Mouse (Mus musculus) kidney, embryonic 14.5 days (tissue): ENCODE measurements around the gene Cdc42ep4. TPM values are rescaled to one million over a fixed set of nuclear protein-coding genes. Genes with fewer than 3 reads are reported as not detected.

Experiments
- ATAC-seq: fragments of 200-750 bp; cut with Nextera tagmentation; 2 replicates; pipeline ENCODE4 v1.8.0; 2017; ENCODE audit warnings: moderate number of reproducible peaks, mild to moderate bottlenecking, moderate TSS enrichment, moderate library complexity; ENCODE audit not compliant: low FRiP score, low TSS enrichment
- H3K27ac ChIP-seq: fragments of 300-500 bp; sonication (generic); 2 replicates; pipeline ENCODE4 v1.5.1; 2014; ENCODE audit warnings: low read depth, mild to moderate bottlenecking, low read length, moderate library complexity, mixed read lengths
- H3K27me3 ChIP-seq: fragments of 300-500 bp; sonication (generic); 2 replicates; pipeline ENCODE4 v1.6.1; 2014; ENCODE audit warnings: mild to moderate bottlenecking, low read length; ENCODE audit not compliant: control insufficient read depth, insufficient read depth
- H3K36me3 ChIP-seq: fragments of 300-500 bp; sonication (generic); 2 replicates; pipeline ENCODE4 v1.6.1; 2014; ENCODE audit warnings: low read length, mixed read lengths; ENCODE audit not compliant: control insufficient read depth, insufficient read depth
- H3K4me1 ChIP-seq: fragments of 300-500 bp; sonication (generic); 2 replicates; pipeline ENCODE4 v1.6.1; 2014; ENCODE audit warnings: low read length, mixed read lengths; ENCODE audit not compliant: control insufficient read depth, insufficient read depth
- H3K4me2 ChIP-seq: fragments of 300-500 bp; sonication (generic); replicated peaks from 2 replicates; pipeline ENCODE4 v1.6.1; 2014; ENCODE audit warnings: low read depth, mild to moderate bottlenecking, low read length
- H3K4me3 ChIP-seq: fragments of 300-500 bp; sonication (generic); 2 replicates; pipeline ENCODE4 v1.5.1; 2014; ENCODE audit warnings: mild to moderate bottlenecking, low read length
- H3K9ac ChIP-seq: fragments of 300-500 bp; sonication (generic); 2 replicates; pipeline ENCODE4 v1.6.1; 2014; ENCODE audit warnings: low read depth, mild to moderate bottlenecking, low read length, moderate library complexity
- H3K9me3 ChIP-seq: fragments of 300-500 bp; sonication (generic); 2 replicates; pipeline ENCODE4 v1.6.1; 2016; ENCODE audit warnings: low read length; ENCODE audit not compliant: control insufficient read depth
- WGBS: fragments of 180-500 bp; shearing (Covaris S2); extraction: QIAGEN DNeasy Blood & Tissue Kit; methylation state at CpG from one replicate; pipeline ENCODE4 v1.1.7; 2014; 5-methylcytosine and 5-hydroxymethylcytosine counted together
- polyA plus RNA-seq: library from polyadenylated mRNA; unstranded; fragments of >200 nt; fragmentation: Nextera tagmentation; extraction: Ambion mirVana; gene quantifications from 2 replicates; pipeline ENCODE4 v1.2.1, GENCODE M21; 2014

Gene Cdc42ep4
- polyA plus RNA-seq, 1 experiment from 2014 or later, result 45.4 TPM

GRCm38 (mm10) chr11:113747056-113747455 lies 4.6 kb downstream of the Cdc42ep4 start:
- no peak for ATAC-seq
- peak overlapping the region; percentile 44; the same call in 1 of the 2 replicates for H3K27ac ChIP-seq
- 29% methylated on average over 16 of the region's 16 CpGs for WGBS

GRCm38 (mm10) chr11:113745961-113746360 lies 5.7 kb downstream of the Cdc42ep4 start:
- no peak overlapping the region for H3K27ac ChIP-seq
- H3K4me3 ChIP-seq, result no peak overlapping the region
- 67% methylated on average over 4 of the region's 4 CpGs for WGBS
- H3K9me3 ChIP-seq, result peaks cover 4% of the 10 kb centered on the region; the same call in 1 of the 2 replicates
- ATAC-seq, result no peak
- H3K9ac ChIP-seq, result no peak overlapping the region
- H3K4me2 ChIP-seq, result no peak overlapping the region
- peaks cover 34% of the 10 kb centered on the region for H3K4me1 ChIP-seq
- no peaks in the 10 kb centered on the region for H3K27me3 ChIP-seq
- H3K36me3 ChIP-seq, result peaks cover 25% of the 10 kb centered on the region

More at GRCm38 (mm10) chr11:113747056-113747455, 4.6 kb downstream of the Cdc42ep4 start:
- H3K4me2 ChIP-seq, result peak overlapping the region; percentile 77
- H3K27me3 ChIP-seq, result no peaks in the 10 kb centered on the region
- H3K9ac ChIP-seq, result peak overlapping the region; percentile 7; the same call in 1 of the 2 replicates
- H3K4me3 ChIP-seq, result no peak overlapping the region; the same call in 1 of the 2 replicates
- peaks cover 25% of the 10 kb centered on the region for H3K36me3 ChIP-seq
- peaks cover 36% of the 10 kb centered on the region for H3K4me1 ChIP-seq
- H3K9me3 ChIP-seq, result peaks cover 4% of the 10 kb centered on the region; the same call in 1 of the 2 replicates

- Histone ChIP-seq H3K9ac (no peak overlapping the region), H3K4me1 (peaks cover 27% of the 10 kb centered on the region), H3K36me3 (peaks cover 18% of the 10 kb centered on the region), H3K9me3 (peaks cover 4% of the 10 kb centered on the region; the same call in 1 of the 2 replicates), H3K4me3 (no peak overlapping the region), H3K27me3 (no peaks in the 10 kb centered on the region), H3K4me2 (no peak overlapping the region), H3K27ac (no peak overlapping the region)
- ATAC-seq, result no peak
- 100% methylated on average over 1 of the region's 1 CpGs for WGBS
These were observed 8.7 kb downstream of the Cdc42ep4 start for GRCm38 (mm10) chr11:113742998-113743397.

GRCm38 (mm10) chr11:113740100-113740499 lies 11.6 kb downstream of the Cdc42ep4 start:
- Histone ChIP-seq H3K4me2 (no peak overlapping the region), H3K9ac (no peak overlapping the region), H3K27me3 (no peaks in the 10 kb centered on the region), H3K9me3 (peaks cover 4% of the 10 kb centered on the region; the same call in 1 of the 2 replicates), H3K4me1 (peaks cover 41% of the 10 kb centered on the region), H3K27ac (no peak overlapping the region), H3K4me3 (no peak overlapping the region), H3K36me3 (peaks cover 12% of the 10 kb centered on the region; the same call in 1 of the 2 replicates)
- WGBS, result 72% methylated on average over 7 of the region's 7 CpGs
- no peak for ATAC-seq

GRCm38 (mm10) chr11:113739213-113739612 lies 12.5 kb downstream of the Cdc42ep4 start:
- 68% methylated on average over 8 of the region's 8 CpGs for WGBS
- Histone ChIP-seq H3K36me3 (peaks cover 9% of the 10 kb centered on the region; the same call in 1 of the 2 replicates), H3K4me1 (peaks cover 49% of the 10 kb centered on the region), H3K4me3 (no peak overlapping the region), H3K9me3 (peaks cover 4% of the 10 kb centered on the region; the same call in 1 of the 2 replicates), H3K27ac (no peak overlapping the region; the same call in 1 of the 2 replicates), H3K4me2 (no peak overlapping the region), H3K9ac (no peak overlapping the region), H3K27me3 (no peaks in the 10 kb centered on the region)
- no peak for ATAC-seq

- no peak for ATAC-seq
- H3K4me3 ChIP-seq, result no peak overlapping the region
- H3K9ac ChIP-seq, result no peak overlapping the region
- H3K27ac ChIP-seq, result peak overlapping the region; percentile 17; the same call in 1 of the 2 replicates
- H3K9me3 ChIP-seq, result no peaks in the 10 kb centered on the region; the same call in 1 of the 2 replicates
- peaks cover under 1% of the 10 kb centered on the region; the same call in 1 of the 2 replicates for H3K36me3 ChIP-seq
- peaks cover 62% of the 10 kb centered on the region for H3K4me1 ChIP-seq
- no peaks in the 10 kb centered on the region for H3K27me3 ChIP-seq
- no peak overlapping the region for H3K4me2 ChIP-seq
- 86% methylated on average over 8 of the region's 8 CpGs for WGBS
These were observed 13.8 kb downstream of the Cdc42ep4 start for GRCm38 (mm10) chr11:113737912-113738311.

GRCm38 (mm10) chr11:113737553-113737854 lies 14.2 kb downstream of the Cdc42ep4 start:
- Histone ChIP-seq H3K4me3 (no peak overlapping the region), H3K27ac (no peak overlapping the region), H3K4me1 (peaks cover 66% of the 10 kb centered on the region), H3K27me3 (no peaks in the 10 kb centered on the region), H3K4me2 (no peak overlapping the region), H3K36me3 (no peaks in the 10 kb centered on the region; the same call in 1 of the 2 replicates), H3K9me3 (no peaks in the 10 kb centered on the region), H3K9ac (no peak overlapping the region)
- 80% methylated on average over 3 of the region's 3 CpGs for WGBS
- no peak for ATAC-seq

- WGBS, result 69% methylated on average over 11 of the region's 11 CpGs
These were observed 14.7 kb downstream of the Cdc42ep4 start for GRCm38 (mm10) chr11:113736848-113737552.

GRCm38 (mm10) chr11:113735151-113735550 lies 16.5 kb downstream of the Cdc42ep4 start:
- H3K9me3 ChIP-seq, result no peaks in the 10 kb centered on the region
- no peaks in the 10 kb centered on the region; the same call in 1 of the 2 replicates for H3K36me3 ChIP-seq
- H3K9ac ChIP-seq, result no peak overlapping the region
- no peaks in the 10 kb centered on the region for H3K27me3 ChIP-seq
- peak overlapping the region; percentile 83; the same call in 1 of the 2 replicates for H3K27ac ChIP-seq
- no peak overlapping the region for H3K4me2 ChIP-seq
- ATAC-seq, result peak; percentile 15; the same call in 1 of the 2 replicates
- no peak overlapping the region for H3K4me3 ChIP-seq
- WGBS, result 58% methylated on average over 6 of the region's 6 CpGs
- peaks cover 80% of the 10 kb centered on the region for H3K4me1 ChIP-seq

More at GRCm38 (mm10) chr11:113736848-113737552, 14.7 kb downstream of the Cdc42ep4 start:
- no peaks in the 10 kb centered on the region for H3K27me3 ChIP-seq
- H3K9ac ChIP-seq, result no peak overlapping the region
- H3K9me3 ChIP-seq, result no peaks in the 10 kb centered on the region
- no peaks in the 10 kb centered on the region; the same call in 1 of the 2 replicates for H3K36me3 ChIP-seq
- H3K4me1 ChIP-seq, result peaks cover 70% of the 10 kb centered on the region
- no peak overlapping the region for H3K4me2 ChIP-seq
- ATAC-seq, result no peak
- H3K4me3 ChIP-seq, result no peak overlapping the region
- no peak overlapping the region for H3K27ac ChIP-seq
